Mouse (Mus musculus): ENCODE results near the gene Tbxas1. TPM values are rescaled to one million over a fixed set of nuclear protein-coding genes. Genes with fewer than 3 reads are reported as not detected.

Gene Tbxas1
- polyA plus RNA-seq, 1 experiment from 2014 or later, result 4.8 TPM

- no peaks in the 10 kb centered on the region for H3K27me3 ChIP-seq (replicated peaks; ENCODE audit: control insufficient read depth, insufficient read depth, low read length)
- H3K4me2 ChIP-seq (ENCODE audit: low read depth, low read length), result no peak overlapping the region
- H3K36me3 ChIP-seq (ENCODE audit: control insufficient read depth, insufficient read depth, low read length), result no peaks in the 10 kb centered on the region
- H3K9ac ChIP-seq (ENCODE audit: low read depth, low read length), result no peak overlapping the region
- peaks cover 40% of the 10 kb centered on the region for H3K4me1 ChIP-seq (ENCODE audit: control insufficient read depth, insufficient read depth, low read length)
- H3K4me3 ChIP-seq (ENCODE audit: low read length), result no peak overlapping the region
- H3K27ac ChIP-seq (ENCODE audit: low read length), result peak overlapping the region; percentile 39; the same call in 1 of the 2 replicates
- ATAC-seq, result 0 out of 2 replicates have a peak, but pooled peaks have one; percentile 10
- WGBS, result 54% methylated on average over 2 of the region's 2 CpGs
- no peaks in the 10 kb centered on the region for H3K9me3 ChIP-seq (ENCODE audit: control insufficient read depth, low read length)
These were observed 8.4 kb upstream of the Tbxas1 start for GRCm38 (mm10) chr6:38866761-38867160.

GRCm38 (mm10) chr6:38867291-38867690 lies 7.9 kb upstream of the Tbxas1 start:
- peak overlapping the region; percentile 39; the same call in 1 of the 2 replicates for H3K27ac ChIP-seq (ENCODE audit: low read length)

GRCm38 (mm10) chr6:38868974-38869373 lies 6.2 kb upstream of the Tbxas1 start:
- Histone ChIP-seq H3K9me3 (ENCODE audit: control insufficient read depth, low read length) (no peaks in the 10 kb centered on the region), H3K27me3 (replicated peaks; ENCODE audit: control insufficient read depth, insufficient read depth, low read length) (no peaks in the 10 kb centered on the region), H3K4me3 (ENCODE audit: low read length) (no peak overlapping the region), H3K9ac (ENCODE audit: low read depth, low read length) (no peak overlapping the region), H3K4me2 (ENCODE audit: low read depth, low read length) (no peak overlapping the region), H3K27ac (ENCODE audit: low read length) (no peak overlapping the region), H3K36me3 (ENCODE audit: control insufficient read depth, insufficient read depth, low read length) (no peaks in the 10 kb centered on the region), H3K4me1 (ENCODE audit: control insufficient read depth, insufficient read depth, low read length) (peaks cover 54% of the 10 kb centered on the region)
- 64% methylated on average over 1 of the region's 1 CpGs for WGBS
- peak; percentile 52; the same call in 1 of the 2 replicates for ATAC-seq

More at GRCm38 (mm10) chr6:38867291-38867690, 7.9 kb upstream of the Tbxas1 start:
- no peaks in the 10 kb centered on the region for H3K36me3 ChIP-seq (ENCODE audit: control insufficient read depth, insufficient read depth, low read length)
- H3K27me3 ChIP-seq (replicated peaks; ENCODE audit: control insufficient read depth, insufficient read depth, low read length), result no peaks in the 10 kb centered on the region
- H3K4me1 ChIP-seq (ENCODE audit: control insufficient read depth, insufficient read depth, low read length), result peaks cover 43% of the 10 kb centered on the region
- no peak overlapping the region for H3K9ac ChIP-seq (ENCODE audit: low read depth, low read length)
- no peak overlapping the region for H3K4me2 ChIP-seq (ENCODE audit: low read depth, low read length)
- 39% methylated on average over 1 of the region's 1 CpGs for WGBS
- no peaks in the 10 kb centered on the region for H3K9me3 ChIP-seq (ENCODE audit: control insufficient read depth, low read length)
- no peak for ATAC-seq
- no peak overlapping the region for H3K4me3 ChIP-seq (ENCODE audit: low read length)

GRCm38 (mm10) chr6:38870070-38870469 lies 5.1 kb upstream of the Tbxas1 start:
- Histone ChIP-seq H3K4me2 (ENCODE audit: low read depth, low read length) (no peak overlapping the region), H3K27ac (ENCODE audit: low read length) (peak overlapping the region; percentile 70), H3K9ac (ENCODE audit: low read depth, low read length) (no peak overlapping the region), H3K27me3 (replicated peaks; ENCODE audit: control insufficient read depth, insufficient read depth, low read length) (no peaks in the 10 kb centered on the region), H3K4me1 (ENCODE audit: control insufficient read depth, insufficient read depth, low read length) (peaks cover 50% of the 10 kb centered on the region), H3K36me3 (ENCODE audit: control insufficient read depth, insufficient read depth, low read length) (no peaks in the 10 kb centered on the region), H3K4me3 (ENCODE audit: low read length) (no peak overlapping the region), H3K9me3 (ENCODE audit: control insufficient read depth, low read length) (no peaks in the 10 kb centered on the region)
- 40% methylated on average over 2 of the region's 2 CpGs for WGBS
- no peak for ATAC-seq

- Histone ChIP-seq H3K4me3 (ENCODE audit: low read length) (no peak overlapping the region), H3K27ac (ENCODE audit: low read length) (0 out of 2 replicates have a peak overlapping the region, but pooled peaks have one; percentile 27), H3K27me3 (replicated peaks; ENCODE audit: control insufficient read depth, insufficient read depth, low read length) (no peaks in the 10 kb centered on the region), H3K9me3 (ENCODE audit: control insufficient read depth, low read length) (no peaks in the 10 kb centered on the region), H3K4me1 (ENCODE audit: control insufficient read depth, insufficient read depth, low read length) (peaks cover 41% of the 10 kb centered on the region), H3K36me3 (ENCODE audit: control insufficient read depth, insufficient read depth, low read length) (no peaks in the 10 kb centered on the region), H3K9ac (ENCODE audit: low read depth, low read length) (no peak overlapping the region), H3K4me2 (ENCODE audit: low read depth, low read length) (no peak overlapping the region)
- no peak for ATAC-seq
- 30% methylated on average over 7 of the region's 7 CpGs for WGBS
These were observed 4.2 kb upstream of the Tbxas1 start for GRCm38 (mm10) chr6:38871051-38871450.

- Histone ChIP-seq H3K4me3 (ENCODE audit: low read length) (peak overlapping the region; percentile 98), H3K36me3 (ENCODE audit: control insufficient read depth, insufficient read depth, low read length) (no peaks in the 10 kb centered on the region), H3K27ac (ENCODE audit: low read length) (no peak overlapping the region; the same call in 1 of the 2 replicates), H3K4me1 (ENCODE audit: control insufficient read depth, insufficient read depth, low read length) (peaks cover 28% of the 10 kb centered on the region), H3K27me3 (replicated peaks; ENCODE audit: control insufficient read depth, insufficient read depth, low read length) (no peaks in the 10 kb centered on the region), H3K9ac (ENCODE audit: low read depth, low read length) (peak overlapping the region; percentile 65; the same call in 1 of the 2 replicates), H3K9me3 (ENCODE audit: control insufficient read depth, low read length) (no peaks in the 10 kb centered on the region), H3K4me2 (ENCODE audit: low read depth, low read length) (peak overlapping the region; percentile 69)
- WGBS, result 60% methylated on average over 1 of the region's 1 CpGs
- no peak for ATAC-seq
These were observed 1.9 kb upstream of the Tbxas1 start for GRCm38 (mm10) chr6:38873316-38873715.

- H3K4me1 ChIP-seq (ENCODE audit: control insufficient read depth, insufficient read depth, low read length), result peaks cover 28% of the 10 kb centered on the region
- peak overlapping the region; percentile 65 for H3K9ac ChIP-seq (ENCODE audit: low read depth, low read length)
- WGBS, result 7% methylated on average over 8 of the region's 8 CpGs
- peak overlapping the region; percentile 98 for H3K4me3 ChIP-seq (ENCODE audit: low read length)
- no peak for ATAC-seq
- no peaks in the 10 kb centered on the region for H3K27me3 ChIP-seq (replicated peaks; ENCODE audit: control insufficient read depth, insufficient read depth, low read length)
- H3K4me2 ChIP-seq (ENCODE audit: low read depth, low read length), result peak overlapping the region; percentile 69
- H3K27ac ChIP-seq (ENCODE audit: low read length), result peak overlapping the region; percentile 72
- no peaks in the 10 kb centered on the region for H3K9me3 ChIP-seq (ENCODE audit: control insufficient read depth, low read length)
- no peaks in the 10 kb centered on the region for H3K36me3 ChIP-seq (ENCODE audit: control insufficient read depth, insufficient read depth, low read length)
These were observed 1.2 kb upstream of the Tbxas1 start for GRCm38 (mm10) chr6:38874035-38874434.

GRCm38 (mm10) chr6:38874565-38875257 lies 493 bp upstream of the Tbxas1 start:
- Histone ChIP-seq H3K4me3 (ENCODE audit: low read length) (peak overlapping the region; percentile 98), H3K36me3 (ENCODE audit: control insufficient read depth, insufficient read depth, low read length) (no peaks in the 10 kb centered on the region), H3K4me1 (ENCODE audit: control insufficient read depth, insufficient read depth, low read length) (peaks cover 28% of the 10 kb centered on the region), H3K9ac (ENCODE audit: low read depth, low read length) (peak overlapping the region; percentile 99), H3K4me2 (ENCODE audit: low read depth, low read length) (peak overlapping the region; percentile 69), H3K27me3 (replicated peaks; ENCODE audit: control insufficient read depth, insufficient read depth, low read length) (no peaks in the 10 kb centered on the region), H3K9me3 (ENCODE audit: control insufficient read depth, low read length) (no peaks in the 10 kb centered on the region), H3K27ac (ENCODE audit: low read length) (peak overlapping the region; percentile 97)
- ATAC-seq, result no peak
- WGBS, result under 1% methylated on average over 23 of the region's 23 CpGs

GRCm38 (mm10) chr6:38876071-38876911 lies 1.1 kb downstream of the Tbxas1 start, which contains the start of gene Hipk2:
Gene Hipk2 (minus strand): TSS chr6:38876165.
- no peaks in the 10 kb centered on the region for H3K27me3 ChIP-seq (replicated peaks; ENCODE audit: control insufficient read depth, insufficient read depth, low read length)
- H3K4me2 ChIP-seq (ENCODE audit: low read depth, low read length), result peak within 1 kb of the TSS; percentile 69
- peak within 1 kb of the TSS; percentile 99 for H3K9ac ChIP-seq (ENCODE audit: low read depth, low read length)
- under 1% methylated on average over 88 of the region's 108 CpGs for WGBS
- no peaks in the 10 kb centered on the region for H3K9me3 ChIP-seq (ENCODE audit: control insufficient read depth, low read length)
- no peaks in the 10 kb centered on the region for H3K36me3 ChIP-seq (ENCODE audit: control insufficient read depth, insufficient read depth, low read length)
- peaks cover 19% of the 10 kb centered on the region for H3K4me1 ChIP-seq (ENCODE audit: control insufficient read depth, insufficient read depth, low read length)
- peak within 1 kb of the TSS; percentile 97 for H3K27ac ChIP-seq (ENCODE audit: low read length)
- peak within 1 kb of the TSS; percentile 98 for H3K4me3 ChIP-seq (ENCODE audit: low read length)
- peak; percentile 94 for ATAC-seq

All from intestine, embryonic 16.5 days (tissue).